Mouse (Mus musculus): Measurements from ENCODE around the gene Tnik. TPM values are rescaled to one million over a fixed set of nuclear protein-coding genes. Genes with fewer than 3 reads are reported as not detected.

The Tnik gene
- polyA plus RNA-seq, 1 experiment: 23.6 TPM

- 92% methylated on average over 11 of the region's 11 CpGs for WGBS
- no peak overlapping the region for H3K4me3 ChIP-seq (ENCODE audit: control insufficient read depth, insufficient read depth, low read length)
- DNase-seq: no peak
- no peaks in the 10 kb centered on the region for H3K27me3 ChIP-seq (ENCODE audit: control insufficient read depth, insufficient read depth, low read length)
- H3K36me3 ChIP-seq (ENCODE audit: control insufficient read depth, insufficient read depth, low read length): no peaks in the 10 kb centered on the region
- H3K27ac ChIP-seq (ENCODE audit: control insufficient read depth, insufficient read depth, low read length): no peak overlapping the region
- no peaks in the 10 kb centered on the region for H3K4me1 ChIP-seq (replicated peaks; ENCODE audit: control insufficient read depth, insufficient read depth, low read length)
- TF ChIP-seq CTCF (IDR thresholded peaks at IDR 0.05; ENCODE audit: borderline replicate concordance, control insufficient read depth, extremely low read depth, insufficient read depth, low read length, poor library complexity) (no peak), POLR2A (IDR thresholded peaks at IDR 0.05; ENCODE audit: control insufficient read depth, extremely low read depth, insufficient read depth, low read length, poor library complexity) (no peak)
Observed at GRCm38 (mm10) chr3:28383526-28384126, 120.6 kb downstream of the Tnik start.

- Histone ChIP-seq H3K36me3 (ENCODE audit: control insufficient read depth, insufficient read depth, low read length) (no peaks in the 10 kb centered on the region), H3K27ac (ENCODE audit: control insufficient read depth, insufficient read depth, low read length) (no peak overlapping the region), H3K4me1 (replicated peaks; ENCODE audit: control insufficient read depth, insufficient read depth, low read length) (no peaks in the 10 kb centered on the region), H3K27me3 (ENCODE audit: control insufficient read depth, insufficient read depth, low read length) (no peaks in the 10 kb centered on the region), H3K4me3 (ENCODE audit: control insufficient read depth, insufficient read depth, low read length) (no peak overlapping the region)
- TF ChIP-seq POLR2A (IDR thresholded peaks at IDR 0.05; ENCODE audit: control insufficient read depth, extremely low read depth, insufficient read depth, low read length, poor library complexity) (no peak), CTCF (IDR thresholded peaks at IDR 0.05; ENCODE audit: borderline replicate concordance, control insufficient read depth, extremely low read depth, insufficient read depth, low read length, poor library complexity) (no peak)
- no peak for DNase-seq
- WGBS: 97% methylated on average over 10 of the region's 10 CpGs
Observed at GRCm38 (mm10) chr3:28385199-28385975, 122.4 kb downstream of the Tnik start.

- Histone ChIP-seq H3K27ac (ENCODE audit: control insufficient read depth, insufficient read depth, low read length) (no peak overlapping the region), H3K36me3 (ENCODE audit: control insufficient read depth, insufficient read depth, low read length) (no peaks in the 10 kb centered on the region), H3K4me1 (replicated peaks; ENCODE audit: control insufficient read depth, insufficient read depth, low read length) (no peaks in the 10 kb centered on the region), H3K27me3 (ENCODE audit: control insufficient read depth, insufficient read depth, low read length) (no peaks in the 10 kb centered on the region), H3K4me3 (ENCODE audit: control insufficient read depth, insufficient read depth, low read length) (no peak overlapping the region)
- TF ChIP-seq CTCF (IDR thresholded peaks at IDR 0.05; ENCODE audit: borderline replicate concordance, control insufficient read depth, extremely low read depth, insufficient read depth, low read length, poor library complexity): no peak
- TF ChIP-seq POLR2A (IDR thresholded peaks at IDR 0.05; ENCODE audit: control insufficient read depth, extremely low read depth, insufficient read depth, low read length, poor library complexity): no peak
- 95% methylated on average over 3 of the region's 3 CpGs for WGBS
- DNase-seq: no peak
Observed at GRCm38 (mm10) chr3:28388540-28388939, 125.5 kb downstream of the Tnik start.

- WGBS: 99% methylated on average over 2 of the region's 2 CpGs
- Histone ChIP-seq H3K4me3 (ENCODE audit: control insufficient read depth, insufficient read depth, low read length) (no peak overlapping the region), H3K27ac (ENCODE audit: control insufficient read depth, insufficient read depth, low read length) (no peak overlapping the region), H3K27me3 (ENCODE audit: control insufficient read depth, insufficient read depth, low read length) (no peaks in the 10 kb centered on the region), H3K36me3 (ENCODE audit: control insufficient read depth, insufficient read depth, low read length) (no peaks in the 10 kb centered on the region), H3K4me1 (replicated peaks; ENCODE audit: control insufficient read depth, insufficient read depth, low read length) (no peaks in the 10 kb centered on the region)
- DNase-seq: no peak
- TF ChIP-seq POLR2A (IDR thresholded peaks at IDR 0.05; ENCODE audit: control insufficient read depth, extremely low read depth, insufficient read depth, low read length, poor library complexity): no peak
- no peak for TF ChIP-seq CTCF (IDR thresholded peaks at IDR 0.05; ENCODE audit: borderline replicate concordance, control insufficient read depth, extremely low read depth, insufficient read depth, low read length, poor library complexity)
Observed at GRCm38 (mm10) chr3:28390183-28390582, 127.2 kb downstream of the Tnik start.

GRCm38 (mm10) chr3:28392542-28392941 is 129.5 kb downstream of the Tnik start:
- H3K27me3 ChIP-seq (ENCODE audit: control insufficient read depth, insufficient read depth, low read length): no peaks in the 10 kb centered on the region
- no peak for DNase-seq
- no peaks in the 10 kb centered on the region for H3K4me1 ChIP-seq (replicated peaks; ENCODE audit: control insufficient read depth, insufficient read depth, low read length)
- H3K36me3 ChIP-seq (ENCODE audit: control insufficient read depth, insufficient read depth, low read length): no peaks in the 10 kb centered on the region
- no peak overlapping the region for H3K4me3 ChIP-seq (ENCODE audit: control insufficient read depth, insufficient read depth, low read length)
- no peak overlapping the region for H3K27ac ChIP-seq (ENCODE audit: control insufficient read depth, insufficient read depth, low read length)
- no peak for TF ChIP-seq POLR2A (IDR thresholded peaks at IDR 0.05; ENCODE audit: control insufficient read depth, extremely low read depth, insufficient read depth, low read length, poor library complexity)
- TF ChIP-seq CTCF (IDR thresholded peaks at IDR 0.05; ENCODE audit: borderline replicate concordance, control insufficient read depth, extremely low read depth, insufficient read depth, low read length, poor library complexity): no peak

GRCm38 (mm10) chr3:28398781-28399180 is 135.8 kb downstream of the Tnik start:
- no peaks in the 10 kb centered on the region for H3K36me3 ChIP-seq (ENCODE audit: control insufficient read depth, insufficient read depth, low read length)
- H3K27me3 ChIP-seq (ENCODE audit: control insufficient read depth, insufficient read depth, low read length): no peaks in the 10 kb centered on the region
- 98% methylated on average over 1 of the region's 1 CpGs for WGBS
- DNase-seq: no peak
- H3K4me1 ChIP-seq (replicated peaks; ENCODE audit: control insufficient read depth, insufficient read depth, low read length): no peaks in the 10 kb centered on the region
- H3K4me3 ChIP-seq (ENCODE audit: control insufficient read depth, insufficient read depth, low read length): no peak overlapping the region
- TF ChIP-seq POLR2A (IDR thresholded peaks at IDR 0.05; ENCODE audit: control insufficient read depth, extremely low read depth, insufficient read depth, low read length, poor library complexity): no peak
- TF ChIP-seq CTCF (IDR thresholded peaks at IDR 0.05; ENCODE audit: borderline replicate concordance, control insufficient read depth, extremely low read depth, insufficient read depth, low read length, poor library complexity): no peak
- H3K27ac ChIP-seq (ENCODE audit: control insufficient read depth, insufficient read depth, low read length): no peak overlapping the region

All from thymus, adult 2 months (tissue).